Mouse (Mus musculus) v-Abl transformed pro-B cells (cell line): ENCODE data around the gene Lmna.

ENCODE experiments used
- in situ Hi-C, 2 experiments: fragments of 400-800 bp; cut with MboI; formaldehyde crosslinking; loops; one replicate each; pipeline ENCODE4 v1.15.1; 2025; ENCODE audit not compliant: unreplicated experiment in 2 of 2

Gene Lmna

GRCm38 (mm10) chr3:88523027-88523426 is 13.3 kb upstream of the Lmna start:
- in situ Hi-C loops: loop anchor here (5.0 kb wide), 2 partner anchors 36 to 116 kb away; no protein-coding TSS in a partner anchor

GRCm38 (mm10) chr3:88521803-88522331 is 12.1 kb upstream of the Lmna start:
- in situ Hi-C loops: loop anchor here (5.0 kb wide), 2 partner anchors 35 to 115 kb away; no protein-coding TSS in a partner anchor

GRCm38 (mm10) chr3:88521156-88521555 is 11.4 kb upstream of the Lmna start:
- in situ Hi-C loops: loop anchor here (5.0 kb wide), 2 partner anchors 34 to 114 kb away; no protein-coding TSS in a partner anchor

- in situ Hi-C loops: loop anchor here (5.0 kb wide), 2 partner anchors 33 to 113 kb away; no protein-coding TSS in a partner anchor
These were observed 10.3 kb upstream of the Lmna start for GRCm38 (mm10) chr3:88520078-88520477.

DNA sequence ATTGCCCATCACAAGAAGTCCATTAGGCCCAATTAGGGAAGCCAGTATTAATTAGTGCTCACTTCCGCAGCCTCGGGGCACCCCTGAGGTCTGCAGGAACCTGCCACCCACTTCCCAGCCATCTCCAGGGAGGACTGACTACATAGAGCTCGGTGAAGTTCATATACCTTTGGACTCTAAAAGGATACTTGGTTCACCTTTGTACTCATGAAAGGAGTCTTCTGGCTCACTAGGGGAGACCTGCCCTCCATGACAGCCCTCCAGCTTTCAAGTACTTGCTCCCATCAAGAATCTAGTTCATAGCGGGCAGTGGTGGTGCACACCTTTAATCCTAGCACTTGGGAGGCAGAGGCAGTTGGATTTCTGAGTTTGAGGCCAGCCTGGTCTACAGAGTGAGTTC is 8.7 kb upstream of the Lmna start:
- in situ Hi-C loops: no loop called here

DNA sequence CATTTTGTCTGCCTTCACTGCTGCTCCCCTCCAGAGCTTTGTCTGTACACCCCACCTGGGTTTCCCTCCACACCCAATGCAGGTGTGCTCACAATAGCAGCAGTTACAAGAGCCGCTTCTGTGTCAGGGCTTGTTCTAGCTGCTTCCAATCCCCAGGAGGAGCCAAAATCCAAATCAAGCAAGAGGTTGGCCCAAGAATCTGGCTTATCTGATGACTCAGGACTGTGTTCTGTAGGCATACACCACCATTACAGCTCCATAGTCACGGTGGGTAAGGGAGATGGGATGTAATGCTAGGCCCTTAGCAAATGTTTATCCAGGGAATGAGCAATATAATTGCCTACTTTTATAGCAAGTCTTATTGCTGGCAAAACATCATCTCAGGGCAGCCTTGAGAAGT is 6.7 kb upstream of the Lmna start:
- in situ Hi-C loops: no loop called here

DNA sequence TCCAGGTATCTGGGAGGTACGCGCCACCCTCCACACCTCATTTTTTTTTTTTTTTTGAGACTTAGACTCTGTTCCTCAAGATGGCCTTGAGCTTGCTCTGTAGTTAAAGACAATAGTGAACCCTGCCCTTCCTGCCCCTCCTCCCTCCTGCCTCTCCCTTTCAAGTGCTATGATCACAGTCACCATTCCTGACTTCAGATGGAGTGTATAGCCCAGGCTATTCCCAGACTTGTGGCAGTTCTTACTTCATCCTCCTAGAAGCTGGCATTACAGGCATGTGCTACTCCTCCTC is 5.3 kb upstream of the Lmna start:
- in situ Hi-C loops: no loop called here

- in situ Hi-C loops: no loop called here
These were observed 4.7 kb upstream of the Lmna start for GRCm38 (mm10) chr3:88514231-88515094.

DNA sequence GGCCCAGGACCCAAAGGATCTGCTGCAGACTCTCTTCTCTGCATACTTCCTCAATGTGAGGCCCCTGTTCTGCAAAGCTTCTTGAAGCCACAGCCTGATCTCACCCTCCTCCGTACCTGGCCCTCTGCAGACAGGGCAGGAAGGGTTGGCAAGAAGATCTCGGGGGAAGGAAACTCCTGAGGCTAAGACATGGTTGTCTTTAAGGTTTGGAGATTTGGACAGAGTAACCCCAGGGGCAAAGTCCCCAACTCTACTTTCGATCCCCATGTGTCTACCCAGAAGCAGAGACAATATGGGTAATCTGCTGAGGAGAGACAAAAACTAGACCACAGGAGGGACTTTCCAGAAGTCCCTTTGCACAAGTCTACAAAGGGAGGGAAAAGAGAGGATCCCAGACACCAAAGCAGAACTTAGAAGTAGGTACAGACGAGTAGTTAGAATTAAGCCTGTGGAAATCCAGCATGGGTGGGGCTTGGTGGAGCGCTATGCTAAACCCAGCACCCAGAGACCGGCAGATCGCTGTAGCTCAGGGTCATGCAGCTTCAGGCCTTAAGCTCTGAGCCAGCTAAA is 3.9 kb upstream of the Lmna start:
- in situ Hi-C loops: no loop called here

- in situ Hi-C loops: no loop called here
These were observed 3.3 kb upstream of the Lmna start for GRCm38 (mm10) chr3:88512896-88513545.

GRCm38 (mm10) chr3:88512141-88512895 is 2.6 kb upstream of the Lmna start:
- in situ Hi-C loops: no loop called here

GRCm38 (mm10) chr3:88511559-88511958 is 1.8 kb upstream of the Lmna start:
- in situ Hi-C loops: no loop called here

DNA sequence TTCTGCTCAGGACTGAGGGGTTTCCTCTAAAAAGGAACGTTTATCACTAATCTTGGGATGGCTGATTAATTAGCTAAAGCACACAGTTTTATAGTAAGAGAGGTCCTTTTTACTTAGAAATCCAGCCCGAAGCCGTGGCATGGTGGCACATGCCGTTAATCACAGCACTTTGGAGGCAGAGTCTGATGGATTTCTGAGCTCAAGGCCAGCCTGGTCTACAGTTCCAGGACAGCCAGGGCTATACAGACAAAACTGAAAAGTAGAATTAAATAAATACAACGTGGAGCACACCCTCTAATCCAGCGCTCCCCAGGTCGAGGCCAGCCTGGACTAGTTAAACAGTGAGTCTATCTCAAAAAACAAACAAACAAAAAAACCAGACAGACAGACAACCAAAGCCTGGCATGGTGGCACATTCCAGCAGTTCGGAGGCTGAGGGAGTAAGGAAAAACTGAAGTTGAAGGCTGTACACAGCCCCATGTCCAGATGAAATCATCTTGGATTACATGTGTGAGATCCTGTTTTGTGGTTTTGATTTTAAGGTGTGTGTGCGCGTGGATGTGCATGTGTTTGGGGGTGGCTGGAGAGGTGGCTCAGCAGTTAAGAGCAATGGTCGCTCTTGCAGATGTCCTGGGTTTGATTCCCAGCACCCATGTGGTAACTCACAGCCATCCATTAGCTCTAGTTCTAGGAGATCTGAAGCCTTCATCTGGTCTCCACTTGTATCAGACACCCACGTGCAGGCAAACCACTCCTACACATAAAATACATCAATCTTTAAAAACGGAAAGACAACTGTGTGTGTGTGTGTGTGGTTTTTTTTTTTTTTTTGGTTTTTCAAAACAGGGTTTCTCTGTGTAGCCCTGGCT is 899 bp upstream of the Lmna start:
- in situ Hi-C loops: no loop called here

DNA sequence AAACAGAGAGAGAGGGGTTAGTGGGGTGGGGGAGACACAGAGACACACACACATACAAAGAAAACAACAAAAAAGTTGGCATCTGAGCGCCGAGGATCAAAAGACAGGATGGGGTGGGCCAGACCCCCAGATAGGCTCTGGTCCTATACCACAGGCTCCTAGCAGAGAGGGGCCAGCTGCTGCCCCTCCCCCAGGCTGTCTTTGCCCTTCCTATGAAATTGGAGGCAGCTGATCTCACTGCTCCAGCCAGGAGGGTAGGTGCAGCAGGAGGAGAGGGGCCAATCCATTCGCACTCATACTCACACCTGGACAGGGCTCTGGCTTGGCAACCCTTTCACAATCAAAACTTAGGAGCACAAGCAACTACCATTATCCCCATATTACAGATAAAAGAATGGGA is 506 bp downstream of the Lmna start:
- in situ Hi-C loops: no loop called here

DNA sequence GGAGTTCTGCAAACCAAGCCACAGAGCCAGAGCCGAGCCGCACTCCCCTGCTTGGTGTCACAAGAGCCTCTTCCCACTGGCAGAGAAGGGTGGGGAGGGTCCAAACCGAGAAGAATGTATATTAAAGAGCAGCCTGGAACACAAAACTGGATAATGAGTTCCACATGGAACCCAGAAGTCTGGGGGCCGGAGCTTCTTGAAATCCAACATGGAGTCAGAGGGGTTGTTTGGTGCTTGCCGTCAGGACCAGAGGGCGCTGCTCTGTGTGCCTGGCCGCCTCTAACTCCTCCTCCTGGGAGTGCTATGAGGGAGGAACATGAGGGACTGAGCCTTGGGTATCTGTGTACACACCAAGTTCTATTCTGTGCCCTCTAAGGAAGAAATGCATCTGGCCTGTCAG is 4.0 kb downstream of the Lmna start:
- in situ Hi-C loops: no loop called here

DNA sequence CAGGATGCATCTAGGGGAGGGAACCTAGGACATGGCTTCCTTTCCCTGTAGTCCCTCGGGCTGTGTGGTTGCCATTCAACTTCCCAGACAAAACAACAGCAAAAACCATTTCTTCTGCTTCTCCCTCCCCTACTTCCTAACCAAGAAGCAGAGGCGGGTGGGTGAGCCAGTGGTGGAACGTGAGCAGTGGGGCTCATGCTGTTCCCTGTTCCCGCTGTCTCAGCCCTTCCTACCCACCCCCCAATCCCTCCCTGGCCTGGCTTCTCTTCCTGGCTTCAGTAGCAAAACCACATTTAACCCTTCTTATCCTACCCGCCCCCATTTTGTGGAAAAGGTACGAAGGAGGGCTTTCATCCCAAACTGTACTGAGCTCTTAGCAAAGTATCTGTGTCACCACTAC is 4.7 kb downstream of the Lmna start:
- in situ Hi-C loops: no loop called here

GRCm38 (mm10) chr3:88503881-88504746 is 5.6 kb downstream of the Lmna start:
- in situ Hi-C loops: no loop called here

DNA sequence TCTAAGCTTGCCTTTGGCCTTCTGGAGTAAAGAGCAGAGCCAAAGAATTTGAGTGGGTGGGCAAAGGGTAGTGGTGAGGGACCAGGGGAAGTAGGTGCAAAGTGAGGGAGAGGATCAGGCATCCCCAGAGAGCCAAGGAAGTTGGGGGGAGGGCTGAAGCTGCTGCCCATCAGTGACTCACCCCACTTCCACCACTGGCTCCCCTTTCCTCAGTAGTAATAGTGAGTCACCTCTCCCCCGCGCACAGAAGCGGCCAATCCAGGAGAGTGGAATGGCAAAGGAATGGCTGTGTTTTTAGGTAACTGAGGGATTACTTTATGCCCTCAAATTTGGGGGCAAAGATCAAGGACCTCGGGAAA is 6.3 kb downstream of the Lmna start:
- in situ Hi-C loops: no loop called here
